Mouse (Mus musculus) thymus, adult 2 months (tissue): ENCODE data around the gene Prpf6.

Experiments
- CTCF ChIP-seq: fragments of 200-500 bp; IDR thresholded peaks from 2 replicates; pipeline ENCODE4 v1.5.1; 2012; ENCODE audit warnings: mild to moderate bottlenecking, control low read depth, low read length, moderate library complexity, borderline replicate concordance; ENCODE audit not compliant: control insufficient read depth, poor library complexity, insufficient read depth; ENCODE audit errors: extremely low read depth
- POLR2A ChIP-seq: fragments of 200-500 bp; IDR thresholded peaks from 2 replicates; pipeline ENCODE4 v1.6.1; 2012; ENCODE audit warnings: mild to moderate bottlenecking, low read length, control low read depth, moderate library complexity; ENCODE audit not compliant: control insufficient read depth, poor library complexity, insufficient read depth; ENCODE audit errors: extremely low read depth

DNA sequence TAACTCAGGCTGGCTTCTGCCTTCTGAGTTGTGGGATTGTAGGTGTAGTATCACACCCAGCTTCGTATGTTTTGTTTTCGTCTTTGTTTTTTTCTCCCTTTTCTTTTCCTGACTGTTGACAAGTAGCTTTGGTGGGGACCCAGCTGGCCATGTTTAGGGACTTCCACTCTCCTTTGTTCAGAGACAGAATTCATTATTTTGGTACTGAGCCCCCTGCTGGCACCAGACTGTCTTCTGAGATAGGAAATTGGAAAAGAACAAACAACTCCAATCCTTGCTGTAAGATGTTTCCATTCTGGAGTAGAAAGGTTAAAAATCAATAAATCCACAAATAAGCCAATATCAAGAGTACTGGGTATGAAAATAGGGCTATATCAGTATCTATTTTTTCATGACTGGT lies 84.8 kb downstream of the Prpf6 start:
- TF ChIP-seq POLR2A: no peak
- no peak for TF ChIP-seq CTCF
